Mouse (Mus musculus) megakaryocyte, embryonic 14.5 days (primary cell): ENCODE data around the gene Hectd1.

Experiments used
- FLI1 ChIP-seq: IDR thresholded peaks from 2 replicates; pipeline ENCODE4 v1.6.1; 2012; ENCODE audit warnings: low read length, inconsistent platforms, mixed read lengths
- GATA1 ChIP-seq: IDR thresholded peaks from 3 replicates; pipeline ENCODE4 v1.6.1; 2012; ENCODE audit warnings: mixed read lengths, low read length, inconsistent platforms, borderline replicate concordance

DNA sequence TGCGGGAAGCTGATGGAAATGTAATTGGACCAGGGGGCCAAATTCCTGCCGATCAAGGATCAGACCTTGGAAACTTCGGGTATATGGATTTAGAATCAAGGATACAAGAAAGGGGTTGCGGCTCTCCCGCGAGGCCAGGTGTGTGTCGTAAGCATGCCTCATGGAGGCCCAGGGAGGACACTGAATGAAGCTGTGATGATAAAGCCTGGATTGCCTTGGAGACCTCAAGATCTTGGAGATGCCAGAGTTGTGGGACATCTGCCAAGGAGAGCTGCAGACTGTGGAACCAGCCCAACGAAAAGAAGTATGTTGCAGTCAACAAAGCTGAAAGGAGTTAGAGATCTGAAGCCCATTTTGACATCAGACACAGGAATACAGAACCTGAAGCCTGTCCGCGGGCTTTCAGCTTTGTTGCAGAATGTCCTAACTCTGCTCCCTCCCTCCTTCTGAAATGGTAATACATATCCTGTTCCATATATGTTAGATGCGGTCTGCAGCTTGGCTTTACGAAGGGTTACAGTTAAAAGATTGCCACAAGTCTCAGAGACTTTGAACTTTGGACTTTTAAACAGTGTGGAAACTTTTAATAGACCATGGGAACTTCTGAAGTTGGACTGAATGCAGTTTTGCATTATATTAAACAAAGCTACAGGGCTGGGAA lies 73.3 kb downstream of the Hectd1 start:
- no peak for TF ChIP-seq FLI1
- no peak for TF ChIP-seq GATA1
